Mouse (Mus musculus) brain, embryonic 14.5 days (tissue): Measurements from ENCODE around the gene Slc35f6.

Experiments
- CTCF ChIP-seq: fragments of 200-500 bp; IDR thresholded peaks from 2 replicates; pipeline ENCODE4 v1.5.1; 2012; ENCODE audit warnings: inconsistent platforms, mild to moderate bottlenecking, moderate library complexity, borderline replicate concordance; ENCODE audit not compliant: insufficient read depth, insufficient read length; ENCODE audit errors: extremely low read depth
- POLR2A ChIP-seq: fragments of 200-500 bp; IDR thresholded peaks from 2 replicates; pipeline ENCODE4 v1.6.1; 2012; ENCODE audit warnings: mild to moderate bottlenecking, inconsistent platforms, borderline replicate concordance; ENCODE audit not compliant: poor library complexity, insufficient read depth, insufficient read length, severe bottlenecking; ENCODE audit errors: extremely low read depth

DNA sequence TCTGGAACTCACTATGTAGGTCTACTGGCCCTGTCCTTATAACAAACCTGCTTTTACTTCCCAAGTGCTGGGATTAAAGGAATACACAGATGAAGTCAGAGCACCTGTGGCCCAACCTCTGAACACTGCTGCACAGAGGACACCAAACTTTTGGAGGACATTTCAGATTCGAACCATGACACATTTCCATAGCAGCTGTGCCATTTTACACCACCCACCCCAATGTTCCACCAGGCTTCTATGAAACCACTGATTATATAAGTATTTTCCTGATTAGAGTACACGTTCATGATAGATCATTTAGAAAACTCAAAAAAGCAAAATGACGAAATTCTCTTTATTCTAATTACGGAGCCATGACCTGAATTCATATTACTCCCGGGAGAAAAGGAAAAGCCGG, 18.2 kb downstream of the Slc35f6 start:
- TF ChIP-seq CTCF = no peak
- no peak for TF ChIP-seq POLR2A
